Mouse (Mus musculus): Measurements from ENCODE around the gene Nipsnap2. TPM values are rescaled to one million over a fixed set of nuclear protein-coding genes. Genes with fewer than 3 reads are reported as not detected.
A peak's percentile ranks its signal among the peaks of the same experiment; 100 is the strongest.
"Not testable (repeated sequence)": the region's sequence is repeated elsewhere in the genome, so short reads cannot be mapped to it uniquely, and the experiment has no call there.

The Nipsnap2 gene
- polyA plus RNA-seq (2015; fragmentation: Nextera tagmentation; extraction: Ambion mirVana) = 91.9 and 95.3 TPM in 2 replicates

GRCm38 (mm10) chr5:129724834-129725773 lies at the start of gene Nipsnap2:
Gene Nipsnap2, plus strand, starts transcription at chr5:129725063.
- Histone ChIP-seq H3K27ac (peak within 1 kb of the TSS; percentile 97), H3K4me1 (peaks cover 42% of the 10 kb centered on the region), H3K36me3 (peaks cover 4% of the 10 kb centered on the region; the same call in 1 of the 2 replicates), H3K4me3 (peak within 1 kb of the TSS; percentile 87), H3K9ac (peak within 1 kb of the TSS; percentile 94), H3K27me3 (no peaks in the 10 kb centered on the region), H3K9me3 (no peaks in the 10 kb centered on the region), H3K4me2 (peak within 1 kb of the TSS; percentile 52)
- ATAC-seq (ENCODE audit: borderline replicate concordance, extremely low read depth, low FRiP score, low TSS enrichment) = peak; percentile 97
- WGBS = under 1% methylated on average over 68 of the region's 93 CpGs

- H3K27me3 ChIP-seq = not testable (repeated sequence)
Measured at GRCm38 (mm10) chr5:129685141-129685540, 39.7 kb upstream of the Nipsnap2 start.

DNA sequence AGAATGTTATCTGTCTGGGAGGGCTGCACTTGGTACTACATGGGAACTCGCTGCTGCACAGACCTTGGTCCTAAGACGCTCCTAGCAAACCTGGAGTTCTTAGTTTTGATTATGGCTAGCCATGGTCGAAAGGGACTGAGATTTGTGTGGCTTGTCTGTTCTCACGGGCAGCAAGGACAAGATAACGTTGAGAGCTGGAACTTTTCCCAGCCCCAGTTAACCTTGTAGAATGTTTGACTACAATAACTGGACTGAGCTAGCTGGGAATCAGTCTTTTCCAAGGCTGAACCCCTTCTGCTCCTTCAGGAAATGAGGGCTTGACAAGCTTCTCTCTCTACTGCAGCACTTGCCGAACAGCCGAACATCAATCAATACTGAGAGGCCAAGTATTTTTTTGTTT lies 37.2 kb upstream of the Nipsnap2 start:
- Histone ChIP-seq H3K27ac (no peak overlapping the region), H3K4me1 (no peaks in the 10 kb centered on the region), H3K9ac (no peak overlapping the region), H3K4me3 (no peak overlapping the region), H3K36me3 (no peaks in the 10 kb centered on the region), H3K9me3 (no peaks in the 10 kb centered on the region), H3K4me2 (no peak overlapping the region), H3K27me3 (no peaks in the 10 kb centered on the region)
- no peak for ATAC-seq (ENCODE audit: borderline replicate concordance, extremely low read depth, low FRiP score, low TSS enrichment)
- WGBS = 72% methylated on average over 7 of the region's 7 CpGs

More at GRCm38 (mm10) chr5:129685141-129685540, 39.7 kb upstream of the Nipsnap2 start:
- H3K27ac ChIP-seq; H3K9me3 ChIP-seq; H3K4me3 ChIP-seq; H3K36me3 ChIP-seq; ATAC-seq (ENCODE audit: borderline replicate concordance, extremely low read depth, low FRiP score, low TSS enrichment); H3K4me1 ChIP-seq; H3K4me2 ChIP-seq; H3K9ac ChIP-seq: not testable (repeated sequence)
- 90% methylated on average over 5 of the region's 5 CpGs for WGBS

DNA sequence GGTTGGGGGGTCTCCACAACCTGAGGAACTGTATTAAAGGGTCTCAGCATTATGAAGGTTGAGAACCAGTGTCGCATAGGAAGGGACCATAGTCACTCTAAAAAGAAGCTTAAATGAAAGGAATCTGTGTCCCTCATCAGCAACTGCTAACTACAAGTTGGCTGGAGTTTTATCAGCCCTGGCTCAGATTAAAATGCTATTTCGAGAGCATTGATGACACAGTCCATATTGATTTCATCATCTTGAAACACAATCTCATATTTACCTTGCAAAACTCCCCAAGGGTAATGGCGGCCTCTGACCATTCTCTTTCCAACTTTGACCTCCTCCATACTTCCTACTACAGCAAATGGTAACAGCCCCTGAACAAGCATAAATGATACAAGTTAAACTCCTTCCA lies 34.3 kb upstream of the Nipsnap2 start:
- Histone ChIP-seq H3K36me3 (no peaks in the 10 kb centered on the region), H3K9me3 (no peaks in the 10 kb centered on the region), H3K4me1 (no peaks in the 10 kb centered on the region), H3K9ac (no peak overlapping the region), H3K4me2 (no peak overlapping the region), H3K27ac (no peak overlapping the region), H3K4me3 (no peak overlapping the region), H3K27me3 (no peaks in the 10 kb centered on the region)
- no peak for ATAC-seq (ENCODE audit: borderline replicate concordance, extremely low read depth, low FRiP score, low TSS enrichment)
- 75% methylated on average over 3 of the region's 3 CpGs for WGBS

GRCm38 (mm10) chr5:129700506-129700905 lies 24.4 kb upstream of the Nipsnap2 start:
- 25% methylated on average over 2 of the region's 2 CpGs for WGBS
- no peaks in the 10 kb centered on the region for H3K4me1 ChIP-seq
- H3K4me2 ChIP-seq = no peak overlapping the region
- H3K27ac ChIP-seq = no peak overlapping the region
- H3K9ac ChIP-seq = no peak overlapping the region
- 0 out of 2 replicates have a peak, but pooled peaks cover 4% of the 10 kb centered on the region for H3K27me3 ChIP-seq
- no peak for ATAC-seq (ENCODE audit: borderline replicate concordance, extremely low read depth, low FRiP score, low TSS enrichment)
- H3K4me3 ChIP-seq = no peak overlapping the region
- no peaks in the 10 kb centered on the region for H3K9me3 ChIP-seq
- H3K36me3 ChIP-seq = no peaks in the 10 kb centered on the region

- Histone ChIP-seq H3K4me2 (no peak overlapping the region), H3K27ac (no peak overlapping the region), H3K4me3 (no peak overlapping the region), H3K36me3 (no peaks in the 10 kb centered on the region), H3K27me3 (0 out of 2 replicates have a peak, but pooled peaks cover 4% of the 10 kb centered on the region), H3K4me1 (no peaks in the 10 kb centered on the region), H3K9me3 (no peaks in the 10 kb centered on the region), H3K9ac (no peak overlapping the region)
- ATAC-seq (ENCODE audit: borderline replicate concordance, extremely low read depth, low FRiP score, low TSS enrichment) = no peak
- 76% methylated on average over 1 of the region's 1 CpGs for WGBS
Measured at GRCm38 (mm10) chr5:129701706-129702105, 23.2 kb upstream of the Nipsnap2 start.

DNA sequence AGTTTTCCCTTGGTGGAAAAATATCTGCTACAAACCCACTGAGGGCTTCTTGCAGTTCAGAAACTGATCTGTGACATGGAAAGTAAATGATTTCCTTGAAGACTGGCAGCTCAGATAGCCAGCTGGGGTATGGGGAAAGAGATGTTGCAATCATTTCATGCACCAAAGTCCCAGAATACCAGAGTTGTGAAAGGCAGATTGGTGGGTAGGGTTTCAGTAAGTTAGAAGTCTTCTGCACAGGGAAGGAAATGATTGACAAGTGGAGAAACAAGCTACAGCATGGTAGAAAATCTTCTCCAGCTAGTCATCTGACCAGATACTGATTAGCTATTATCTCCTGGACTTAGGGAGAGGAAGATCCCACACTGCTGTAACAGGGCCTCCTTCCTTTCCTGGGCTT lies 21.5 kb upstream of the Nipsnap2 start:
- Histone ChIP-seq H3K9me3 (no peaks in the 10 kb centered on the region), H3K4me2 (no peak overlapping the region), H3K4me1 (no peaks in the 10 kb centered on the region), H3K4me3 (no peak overlapping the region), H3K27me3 (0 out of 2 replicates have a peak, but pooled peaks cover 4% of the 10 kb centered on the region), H3K9ac (no peak overlapping the region), H3K36me3 (no peaks in the 10 kb centered on the region), H3K27ac (no peak overlapping the region)
- ATAC-seq (ENCODE audit: borderline replicate concordance, extremely low read depth, low FRiP score, low TSS enrichment) = no peak

DNA sequence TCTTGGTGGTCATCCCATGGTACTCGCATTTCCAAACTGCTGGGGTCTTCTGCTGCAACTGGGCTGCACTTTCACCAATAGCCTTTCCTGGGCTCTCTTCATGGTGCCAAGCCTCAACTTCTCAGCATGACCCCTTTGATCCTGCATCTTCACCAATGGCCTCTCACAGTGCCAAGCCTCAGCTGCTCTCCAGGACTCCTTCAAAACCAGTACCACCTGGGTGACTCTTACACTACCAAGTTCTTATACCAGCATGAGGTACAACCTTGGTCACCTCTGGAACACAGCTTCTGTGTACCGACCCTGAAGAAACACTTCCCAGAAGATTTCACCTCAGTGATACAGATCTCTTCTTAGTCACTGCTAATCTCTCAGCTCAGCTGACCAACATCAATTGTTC lies 16.5 kb upstream of the Nipsnap2 start, which contains the start of gene Sept14:
Gene Sept14 (minus strand): TSS at position 101 of the 400 bp plus-strand sequence.
- no peaks in the 10 kb centered on the region for H3K27me3 ChIP-seq
- H3K27ac ChIP-seq = no peak within 1 kb of the TSS
- H3K36me3 ChIP-seq = no peaks in the 10 kb centered on the region
- no peaks in the 10 kb centered on the region for H3K4me1 ChIP-seq
- WGBS = 52% methylated on average over 2 of the region's 2 CpGs
- H3K9me3 ChIP-seq = no peaks in the 10 kb centered on the region
- ATAC-seq (ENCODE audit: borderline replicate concordance, extremely low read depth, low FRiP score, low TSS enrichment) = no peak
- H3K9ac ChIP-seq = no peak within 1 kb of the TSS
- no peak within 1 kb of the TSS for H3K4me2 ChIP-seq
- H3K4me3 ChIP-seq = no peak within 1 kb of the TSS

- Histone ChIP-seq H3K9me3 (no peaks in the 10 kb centered on the region), H3K4me1 (peaks cover 9% of the 10 kb centered on the region), H3K4me2 (peak within 1 kb of the TSS; percentile 63), H3K27me3 (no peaks in the 10 kb centered on the region), H3K4me3 (peak within 1 kb of the TSS; percentile 81), H3K9ac (peak within 1 kb of the TSS; percentile 81), H3K36me3 (peaks cover 33% of the 10 kb centered on the region), H3K27ac (peak within 1 kb of the TSS; percentile 41)
- WGBS = under 1% methylated on average over 33 of the region's 33 CpGs
- peak; percentile 96 for ATAC-seq (ENCODE audit: borderline replicate concordance, extremely low read depth, low FRiP score, low TSS enrichment)
Measured at GRCm38 (mm10) chr5:129715326-129715861, 9.5 kb upstream of the Nipsnap2 start, which contains the start of gene Mrps17. Gene Mrps17, plus strand, starts transcription at chr5:129715497.

GRCm38 (mm10) chr5:129717016-129717415 lies 7.8 kb upstream of the Nipsnap2 start:
- Histone ChIP-seq H3K4me1 (peaks cover 9% of the 10 kb centered on the region), H3K9ac (no peak overlapping the region), H3K4me2 (no peak overlapping the region), H3K4me3 (no peak overlapping the region), H3K27me3 (no peaks in the 10 kb centered on the region), H3K36me3 (peaks cover 34% of the 10 kb centered on the region), H3K9me3 (no peaks in the 10 kb centered on the region), H3K27ac (no peak overlapping the region)
- no peak for ATAC-seq (ENCODE audit: borderline replicate concordance, extremely low read depth, low FRiP score, low TSS enrichment)
- WGBS = 72% methylated on average over 9 of the region's 9 CpGs

GRCm38 (mm10) chr5:129720176-129720575 lies 4.7 kb upstream of the Nipsnap2 start:
- Histone ChIP-seq H3K36me3 (peaks cover 34% of the 10 kb centered on the region), H3K9me3 (no peaks in the 10 kb centered on the region), H3K27me3 (no peaks in the 10 kb centered on the region), H3K4me2 (no peak overlapping the region), H3K27ac (no peak overlapping the region), H3K4me1 (peaks cover 17% of the 10 kb centered on the region), H3K4me3 (no peak overlapping the region), H3K9ac (no peak overlapping the region)
- no peak for ATAC-seq (ENCODE audit: borderline replicate concordance, extremely low read depth, low FRiP score, low TSS enrichment)
- WGBS = 82% methylated on average over 3 of the region's 3 CpGs

GRCm38 (mm10) chr5:129724268-129724667 lies 595 bp upstream of the Nipsnap2 start:
- H3K36me3 ChIP-seq = peaks cover 12% of the 10 kb centered on the region
- H3K9me3 ChIP-seq = no peaks in the 10 kb centered on the region
- H3K9ac ChIP-seq = peak overlapping the region; percentile 94
- peak overlapping the region; percentile 97 for H3K27ac ChIP-seq
- peaks cover 34% of the 10 kb centered on the region for H3K4me1 ChIP-seq
- H3K27me3 ChIP-seq = no peaks in the 10 kb centered on the region
- peak overlapping the region; percentile 52 for H3K4me2 ChIP-seq
- 47% methylated on average over 4 of the region's 4 CpGs for WGBS
- peak overlapping the region; percentile 87 for H3K4me3 ChIP-seq
- no peak for ATAC-seq (ENCODE audit: borderline replicate concordance, extremely low read depth, low FRiP score, low TSS enrichment)

All from lung, embryonic 15.5 days (tissue).